7 mouse cellular contexts compared by ENCODE assay signal in genomic region chr14:25396990-25397531, GRCm38 (mm10).
DNase-seq lines count a peak whose midpoint lies in the region; ATAC-seq lines count a peak whose summit lies in the region.

No protein-coding gene starts in this region.

- WGBS in embryonic facial prominence, embryonic 14.5 days: 5% methylated on average over 9 of the region's 9 CpGs
- WGBS in heart, embryonic 12.5 days: 1% methylated on average over 9 of the region's 9 CpGs
- WGBS in kidney, embryonic 16.5 days: under 1% methylated on average over 9 of the region's 9 CpGs

- peak overlapping the region; percentile 10; the same call in 1 of the 2 replicates for H3K4me3 ChIP-seq in embryonic facial prominence, embryonic 14.5 days (ENCODE audit: low read depth, low read length)
- H3K4me3 ChIP-seq in heart, embryonic 12.5 days: peak overlapping the region; percentile 9; the same call in 1 of the 2 replicates
- H3K4me3 ChIP-seq in kidney, embryonic 16.5 days (ENCODE audit: low read length): peak overlapping the region; percentile 32

- ATAC-seq in embryonic facial prominence, embryonic 14.5 days (ENCODE audit: low read depth): peak; percentile 91
- peak; percentile 80 for ATAC-seq in heart, embryonic 12.5 days (ENCODE audit: insufficient number of reproducible peaks, low FRiP score)
- ATAC-seq in kidney, embryonic 16.5 days (ENCODE audit: low FRiP score, low TSS enrichment): peak; percentile 80
- ATAC-seq in monocyte, adult 5-6 weeks (replicated peaks; ENCODE audit: insufficient number of reproducible peaks, low FRiP score, low TSS enrichment, poor library complexity, severe bottlenecking): no peak

- H3K4me2 ChIP-seq in embryonic facial prominence, embryonic 14.5 days (ENCODE audit: low read depth, low read length): peak overlapping the region; percentile 29
- peak overlapping the region; percentile 41 for H3K4me2 ChIP-seq in heart, embryonic 12.5 days
- peak overlapping the region; percentile 50 for H3K4me2 ChIP-seq in kidney, embryonic 16.5 days (replicated peaks; ENCODE audit: low read depth, low read length)

- H3K27ac ChIP-seq in embryonic facial prominence, embryonic 14.5 days (replicated peaks; ENCODE audit: low read depth, low read length): no peak overlapping the region; the same call in 1 of the 2 replicates
- 0 out of 2 replicates have a peak overlapping the region, but pooled peaks have one; percentile 14 for H3K27ac ChIP-seq in heart, embryonic 12.5 days (ENCODE audit: poor library complexity, severe bottlenecking)
- H3K27ac ChIP-seq in kidney, embryonic 16.5 days (ENCODE audit: low read length): peak overlapping the region; percentile 74

- no peaks in the 10 kb centered on the region for H3K27me3 ChIP-seq in embryonic facial prominence, embryonic 14.5 days (replicated peaks; ENCODE audit: control insufficient read depth, insufficient read depth, low read length)
- H3K27me3 ChIP-seq in heart, embryonic 12.5 days (replicated peaks): no peaks in the 10 kb centered on the region
- H3K27me3 ChIP-seq in kidney, embryonic 16.5 days (ENCODE audit: insufficient read depth, low read length): no peaks in the 10 kb centered on the region

- no peaks in the 10 kb centered on the region for H3K9me3 ChIP-seq in embryonic facial prominence, embryonic 14.5 days (ENCODE audit: control insufficient read depth, low read length)
- no peaks in the 10 kb centered on the region for H3K9me3 ChIP-seq in heart, embryonic 12.5 days (replicated peaks)
- H3K9me3 ChIP-seq in kidney, embryonic 16.5 days (ENCODE audit: low read length): no peaks in the 10 kb centered on the region

- peaks cover 9% of the 10 kb centered on the region; the same call in 1 of the 2 replicates for H3K4me1 ChIP-seq in embryonic facial prominence, embryonic 14.5 days (ENCODE audit: control insufficient read depth, insufficient read depth, low read length)
- peaks cover 49% of the 10 kb centered on the region for H3K4me1 ChIP-seq in heart, embryonic 12.5 days (replicated peaks)
- peaks cover 18% of the 10 kb centered on the region for H3K4me1 ChIP-seq in kidney, embryonic 16.5 days (ENCODE audit: insufficient read depth, low read length)

- no peaks in the 10 kb centered on the region for H3K36me3 ChIP-seq in embryonic facial prominence, embryonic 14.5 days (ENCODE audit: control insufficient read depth, insufficient read depth, low read length)
- no peaks in the 10 kb centered on the region for H3K36me3 ChIP-seq in heart, embryonic 12.5 days
- H3K36me3 ChIP-seq in kidney, embryonic 16.5 days (ENCODE audit: insufficient read depth, low read length): no peaks in the 10 kb centered on the region

- DNase-seq in adrenal gland, postnatal 14 days: peak; percentile 85
- peak; percentile 91 for DNase-seq in embryonic facial prominence, embryonic 14.5 days (ENCODE audit: low spot score)
- peak; percentile 93 for DNase-seq in lung, postnatal 36 days
- DNase-seq in urinary bladder, postnatal 36 days (ENCODE audit: low spot score in 2 of 2): peak; percentile 52 to 74

- H3K9ac ChIP-seq in embryonic facial prominence, embryonic 14.5 days (ENCODE audit: low read depth, low read length): no peak overlapping the region; the same call in 1 of the 2 replicates
- H3K9ac ChIP-seq in heart, embryonic 12.5 days: no peak overlapping the region
- H3K9ac ChIP-seq in kidney, embryonic 16.5 days (replicated peaks; ENCODE audit: low read length): peak overlapping the region; percentile 36; the same call in 1 of the 2 replicates
